Mouse (Mus musculus) megakaryocyte, embryonic 14.5 days (primary cell): ENCODE measurements around the gene Rb1.
A peak's percentile ranks its signal among the peaks of the same experiment; 100 is the strongest.

Experiments used
- FLI1 ChIP-seq: IDR thresholded peaks from 2 replicates; pipeline ENCODE4 v1.6.1; 2012; ENCODE audit warnings: low read length, inconsistent platforms, mixed read lengths
- GATA1 ChIP-seq: IDR thresholded peaks from 3 replicates; pipeline ENCODE4 v1.6.1; 2012; ENCODE audit warnings: mixed read lengths, low read length, inconsistent platforms, borderline replicate concordance

GRCm38 (mm10) chr14:73175814-73176213 lies 149.8 kb downstream of the Rb1 start:
- TF ChIP-seq GATA1 (0 out of 3 replicates have a peak, but pooled peaks have one; percentile 70), FLI1 (no peak)
